Mouse (Mus musculus): ENCODE results near the gene Afap1l2. TPM values are rescaled to one million over a fixed set of nuclear protein-coding genes. Genes with fewer than 3 reads are reported as not detected.

The Afap1l2 gene
- polyA plus RNA-seq, 1 experiment from 2014 or later, result 15.5 TPM

GRCm38 (mm10) chr19:56936253-56936652 is 71.8 kb downstream of the Afap1l2 start:
- Histone ChIP-seq H3K4me2 (replicated peaks; ENCODE audit: low read depth, low read length) (no peak overlapping the region), H3K4me3 (ENCODE audit: low read depth, low read length) (no peak overlapping the region), H3K9me3 (ENCODE audit: low read length) (no peaks in the 10 kb centered on the region), H3K4me1 (ENCODE audit: insufficient read depth, low read depth, low read length) (no peaks in the 10 kb centered on the region), H3K27ac (ENCODE audit: low read length) (no peak overlapping the region), H3K36me3 (ENCODE audit: insufficient read depth, low read length) (peaks cover 6% of the 10 kb centered on the region; the same call in 1 of the 2 replicates), H3K9ac (replicated peaks; ENCODE audit: low read depth) (no peak overlapping the region), H3K27me3 (replicated peaks; ENCODE audit: insufficient read depth, low read length) (no peaks in the 10 kb centered on the region)
- no peak for DNase-seq (ENCODE audit: low spot score)
- TF ChIP-seq CTCF (IDR thresholded peaks at IDR 0.05) (no peak), EP300 (IDR thresholded peaks at IDR 0.05) (no peak)
- ATAC-seq, result no peak
- 95% methylated on average over 8 of the region's 8 CpGs for WGBS

DNA sequence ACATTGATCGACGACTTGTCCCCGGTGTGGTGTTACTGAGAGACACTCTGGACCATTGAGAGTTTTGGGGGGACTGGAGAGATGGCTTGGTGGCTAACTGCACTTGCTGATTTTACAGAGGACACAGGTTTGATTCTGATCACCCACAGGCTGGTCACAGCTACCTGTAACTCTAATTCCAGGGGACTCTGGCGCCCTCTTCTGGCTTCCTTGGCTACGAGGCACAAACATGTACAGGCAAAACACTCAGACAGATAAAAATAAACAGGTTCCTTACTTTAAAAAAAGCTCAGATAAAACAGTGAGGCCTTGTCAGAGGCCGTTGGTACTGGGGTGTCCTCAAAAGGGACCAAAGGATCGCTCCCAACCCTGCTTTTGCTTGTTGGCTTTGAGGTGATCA is 72.3 kb downstream of the Afap1l2 start:
- H3K4me3 ChIP-seq (ENCODE audit: low read depth, low read length), result no peak overlapping the region
- no peak overlapping the region for H3K27ac ChIP-seq (ENCODE audit: low read length)
- no peaks in the 10 kb centered on the region for H3K9me3 ChIP-seq (ENCODE audit: low read length)
- H3K36me3 ChIP-seq (ENCODE audit: insufficient read depth, low read length), result peaks cover 6% of the 10 kb centered on the region; the same call in 1 of the 2 replicates
- TF ChIP-seq EP300 (IDR thresholded peaks at IDR 0.05) (no peak), CTCF (IDR thresholded peaks at IDR 0.05) (peak; percentile 39)
- no peak overlapping the region for H3K4me2 ChIP-seq (replicated peaks; ENCODE audit: low read depth, low read length)
- no peaks in the 10 kb centered on the region for H3K27me3 ChIP-seq (replicated peaks; ENCODE audit: insufficient read depth, low read length)
- DNase-seq (ENCODE audit: low spot score) (no peak), ATAC-seq (no peak)
- WGBS, result 81% methylated on average over 7 of the region's 7 CpGs
- H3K4me1 ChIP-seq (ENCODE audit: insufficient read depth, low read depth, low read length), result no peaks in the 10 kb centered on the region
- H3K9ac ChIP-seq (replicated peaks; ENCODE audit: low read depth), result no peak overlapping the region

- no peak for TF ChIP-seq EP300 (IDR thresholded peaks at IDR 0.05)
- TF ChIP-seq CTCF (IDR thresholded peaks at IDR 0.05), result no peak
- Histone ChIP-seq H3K9me3 (ENCODE audit: low read length) (no peaks in the 10 kb centered on the region), H3K4me2 (replicated peaks; ENCODE audit: low read depth, low read length) (no peak overlapping the region), H3K4me3 (ENCODE audit: low read depth, low read length) (no peak overlapping the region), H3K4me1 (ENCODE audit: insufficient read depth, low read depth, low read length) (no peaks in the 10 kb centered on the region), H3K27ac (ENCODE audit: low read length) (no peak overlapping the region), H3K36me3 (ENCODE audit: insufficient read depth, low read length) (peaks cover 6% of the 10 kb centered on the region; the same call in 1 of the 2 replicates), H3K27me3 (replicated peaks; ENCODE audit: insufficient read depth, low read length) (no peaks in the 10 kb centered on the region), H3K9ac (replicated peaks; ENCODE audit: low read depth) (no peak overlapping the region)
- ATAC-seq, result no peak
- 88% methylated on average over 6 of the region's 6 CpGs for WGBS
- DNase-seq (ENCODE audit: low spot score), result no peak
These were observed 72.9 kb downstream of the Afap1l2 start for GRCm38 (mm10) chr19:56935111-56935510.

DNA sequence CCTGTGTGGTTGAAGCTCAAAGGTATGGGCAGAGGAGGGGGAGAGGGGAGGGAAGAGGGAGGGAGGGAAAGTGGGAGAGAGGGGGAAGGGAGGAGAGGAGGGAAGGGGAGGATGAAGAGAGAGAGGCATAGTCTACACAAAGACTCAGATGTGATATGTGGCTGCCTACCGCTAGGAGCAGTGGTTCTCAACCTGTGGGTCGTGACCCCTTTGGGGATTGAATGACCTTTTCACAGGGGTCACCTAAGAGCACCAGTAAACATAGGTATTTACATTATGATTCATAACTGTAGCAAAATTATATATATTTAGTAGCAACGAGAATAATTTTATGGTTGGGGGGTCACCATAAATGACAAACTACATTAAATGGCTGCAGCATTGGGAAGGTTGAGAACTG is 74.2 kb downstream of the Afap1l2 start:
- Histone ChIP-seq H3K4me2 (replicated peaks; ENCODE audit: low read depth, low read length) (no peak overlapping the region), H3K36me3 (ENCODE audit: insufficient read depth, low read length) (peaks cover 6% of the 10 kb centered on the region; the same call in 1 of the 2 replicates), H3K9me3 (ENCODE audit: low read length) (no peaks in the 10 kb centered on the region), H3K27ac (ENCODE audit: low read length) (no peak overlapping the region), H3K4me3 (ENCODE audit: low read depth, low read length) (no peak overlapping the region), H3K4me1 (ENCODE audit: insufficient read depth, low read depth, low read length) (no peaks in the 10 kb centered on the region), H3K9ac (replicated peaks; ENCODE audit: low read depth) (no peak overlapping the region), H3K27me3 (replicated peaks; ENCODE audit: insufficient read depth, low read length) (no peaks in the 10 kb centered on the region)
- WGBS, result 78% methylated on average over 3 of the region's 3 CpGs
- TF ChIP-seq EP300 (IDR thresholded peaks at IDR 0.05), result no peak
- no peak for TF ChIP-seq CTCF (IDR thresholded peaks at IDR 0.05)
- DNase-seq (ENCODE audit: low spot score) (no peak), ATAC-seq (no peak)

GRCm38 (mm10) chr19:56930029-56930428 is 78.0 kb downstream of the Afap1l2 start:
- WGBS, result 77% methylated on average over 9 of the region's 9 CpGs
- H3K27ac ChIP-seq (ENCODE audit: low read length), result no peak overlapping the region
- H3K4me3 ChIP-seq (ENCODE audit: low read depth, low read length), result no peak overlapping the region
- H3K36me3 ChIP-seq (ENCODE audit: insufficient read depth, low read length), result no peaks in the 10 kb centered on the region
- DNase-seq (ENCODE audit: low spot score) (no peak), ATAC-seq (peak; percentile 46)
- no peaks in the 10 kb centered on the region for H3K4me1 ChIP-seq (ENCODE audit: insufficient read depth, low read depth, low read length)
- no peaks in the 10 kb centered on the region for H3K27me3 ChIP-seq (replicated peaks; ENCODE audit: insufficient read depth, low read length)
- H3K4me2 ChIP-seq (replicated peaks; ENCODE audit: low read depth, low read length), result no peak overlapping the region
- peak; percentile 56 for TF ChIP-seq CTCF (IDR thresholded peaks at IDR 0.05)
- TF ChIP-seq EP300 (IDR thresholded peaks at IDR 0.05), result no peak
- no peaks in the 10 kb centered on the region for H3K9me3 ChIP-seq (ENCODE audit: low read length)
- H3K9ac ChIP-seq (replicated peaks; ENCODE audit: low read depth), result no peak overlapping the region

DNA sequence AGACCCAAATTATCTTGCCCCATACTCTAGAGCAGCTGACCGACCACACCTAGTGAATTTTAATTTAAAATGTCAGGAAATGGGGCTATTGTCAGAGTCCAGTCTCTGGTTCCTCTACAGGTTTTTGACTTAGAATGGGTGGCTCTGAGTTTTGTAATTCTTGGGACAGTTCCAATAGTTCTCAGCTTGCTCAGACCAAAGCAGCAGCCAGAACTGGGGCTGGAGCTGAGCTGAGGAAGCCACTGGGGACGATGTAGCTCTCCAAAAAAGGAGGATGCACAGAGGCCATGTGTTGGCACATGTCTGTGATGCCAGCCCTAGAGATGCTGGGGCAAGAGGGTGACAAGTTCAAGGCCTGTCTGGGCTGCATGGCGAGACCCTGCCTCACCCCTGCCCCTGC is 78.6 kb downstream of the Afap1l2 start:
- 49% methylated on average over 3 of the region's 3 CpGs for WGBS
- H3K27ac ChIP-seq (ENCODE audit: low read length), result no peak overlapping the region
- no peak overlapping the region for H3K4me3 ChIP-seq (ENCODE audit: low read depth, low read length)
- 0 out of 2 replicates have a peak, but pooled peaks have one; percentile 21 for ATAC-seq
- no peak overlapping the region for H3K9ac ChIP-seq (replicated peaks; ENCODE audit: low read depth)
- H3K4me2 ChIP-seq (replicated peaks; ENCODE audit: low read depth, low read length), result no peak overlapping the region
- TF ChIP-seq CTCF (IDR thresholded peaks at IDR 0.05), result no peak
- no peak for TF ChIP-seq EP300 (IDR thresholded peaks at IDR 0.05)
- peak; percentile 59 for DNase-seq (ENCODE audit: low spot score)
- H3K27me3 ChIP-seq (replicated peaks; ENCODE audit: insufficient read depth, low read length), result no peaks in the 10 kb centered on the region
- no peaks in the 10 kb centered on the region for H3K9me3 ChIP-seq (ENCODE audit: low read length)
- H3K4me1 ChIP-seq (ENCODE audit: insufficient read depth, low read depth, low read length), result no peaks in the 10 kb centered on the region
- H3K36me3 ChIP-seq (ENCODE audit: insufficient read depth, low read length), result no peaks in the 10 kb centered on the region

DNA sequence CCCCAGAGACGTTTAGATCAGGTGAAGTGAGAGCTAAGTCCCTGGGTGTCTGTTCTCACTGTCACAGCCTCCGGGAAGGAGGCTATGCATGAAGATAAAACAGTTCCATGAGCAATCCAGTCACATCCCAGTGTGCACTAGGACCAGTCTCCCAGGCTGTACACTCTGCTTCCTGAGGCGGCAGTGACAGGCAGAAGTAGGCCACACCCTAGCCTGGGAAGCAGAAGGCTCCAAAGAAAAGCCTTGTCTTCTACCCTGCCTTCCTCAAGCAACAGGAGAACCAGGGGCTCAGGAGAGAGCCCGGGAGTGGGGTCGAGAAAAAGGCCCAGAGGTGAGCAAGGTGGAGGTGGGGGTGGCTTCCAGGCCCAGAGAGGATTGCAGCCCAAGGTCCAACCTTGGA is 86.3 kb downstream of the Afap1l2 start:
- DNase-seq (ENCODE audit: low spot score), result no peak
- WGBS, result 68% methylated on average over 5 of the region's 5 CpGs
- no peak overlapping the region for H3K4me3 ChIP-seq (ENCODE audit: low read depth, low read length)
- H3K9me3 ChIP-seq (ENCODE audit: low read length), result no peaks in the 10 kb centered on the region
- TF ChIP-seq CTCF (IDR thresholded peaks at IDR 0.05) (no peak), EP300 (IDR thresholded peaks at IDR 0.05) (no peak)
- no peaks in the 10 kb centered on the region; the same call in 1 of the 2 replicates for H3K36me3 ChIP-seq (ENCODE audit: insufficient read depth, low read length)
- ATAC-seq, result no peak
- no peaks in the 10 kb centered on the region for H3K27me3 ChIP-seq (replicated peaks; ENCODE audit: insufficient read depth, low read length)
- H3K9ac ChIP-seq (replicated peaks; ENCODE audit: low read depth), result no peak overlapping the region
- H3K27ac ChIP-seq (ENCODE audit: low read length), result no peak overlapping the region
- no peaks in the 10 kb centered on the region for H3K4me1 ChIP-seq (ENCODE audit: insufficient read depth, low read depth, low read length)
- H3K4me2 ChIP-seq (replicated peaks; ENCODE audit: low read depth, low read length), result no peak overlapping the region

Data from lung, postnatal 0 days (tissue).